Mouse (Mus musculus) adrenal gland, adult (tissue): Measurements from ENCODE around the gene Pfkfb4.
A peak's percentile ranks its signal among the peaks of the same experiment; 100 is the strongest.

Experiments used
- DNase-seq, 2 experiments: peaks; one replicate each; pipeline ENCODE4 v3.0.0; 2022 to 2023; ENCODE audit warnings: low spot score in 1 of 2; ENCODE audit not compliant: inconsistent age in 2 of 2

Gene Pfkfb4

DNA sequence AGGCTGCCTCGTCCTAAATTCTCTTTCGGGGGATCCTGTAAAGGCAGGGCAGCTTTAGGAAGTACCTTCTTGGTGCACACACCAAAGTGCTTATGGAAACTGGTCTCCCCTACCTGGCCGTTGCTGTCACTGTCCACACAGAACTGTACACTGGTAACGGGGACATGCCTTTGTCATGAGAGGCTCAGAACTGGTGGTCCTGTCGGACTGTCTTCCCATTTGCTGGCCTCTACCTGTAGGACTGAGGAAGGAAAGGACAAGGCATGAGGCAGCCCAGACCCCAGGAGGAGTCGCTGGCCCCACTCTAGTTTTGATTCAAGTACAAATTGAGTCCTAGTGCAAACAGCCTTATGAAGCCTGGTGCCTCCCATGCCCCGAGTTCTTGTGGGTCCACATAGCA, 39.4 kb downstream of the Pfkfb4 start:
- DNase-seq, result no peak

DNA sequence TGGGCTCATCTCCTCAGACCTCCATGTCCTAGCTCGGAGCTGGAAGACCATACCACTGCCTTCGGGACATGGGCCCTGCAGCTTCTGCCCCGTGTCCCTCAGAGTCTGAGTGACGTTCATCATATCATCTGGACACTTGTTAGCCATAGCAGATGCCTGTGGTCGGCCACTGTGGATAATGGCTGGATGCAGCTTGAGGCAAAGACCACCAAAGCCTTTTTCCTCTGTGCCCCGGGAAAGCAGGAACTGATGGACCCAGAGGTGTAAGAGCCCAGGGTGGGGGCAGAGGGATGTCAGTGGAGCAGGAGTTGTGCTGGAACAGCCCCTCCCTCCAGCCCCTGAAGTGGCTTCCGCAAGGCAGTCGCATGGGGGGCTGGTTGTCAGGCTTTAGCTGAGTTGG, 40.1 kb downstream of the Pfkfb4 start:
- no peak for DNase-seq

DNA sequence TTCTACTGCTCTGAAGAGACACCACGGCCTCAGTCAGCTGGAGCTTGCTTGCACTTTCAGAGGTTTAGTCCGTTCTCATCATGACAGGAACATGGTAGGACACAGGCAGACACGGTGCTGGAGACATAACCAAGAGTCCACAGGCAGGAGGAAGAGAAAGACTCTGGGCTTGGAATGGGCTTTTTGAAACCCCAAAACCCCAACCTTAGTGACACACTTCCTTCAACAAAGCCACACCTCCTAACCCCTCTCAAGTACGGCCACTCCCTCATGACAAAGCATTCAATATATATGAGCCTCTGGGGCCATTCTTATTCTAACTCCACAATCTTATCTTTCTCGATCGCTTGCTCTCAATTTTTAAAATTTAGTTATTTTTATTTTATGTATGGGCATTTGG, 40.9 kb downstream of the Pfkfb4 start:
- DNase-seq, result no peak

DNA sequence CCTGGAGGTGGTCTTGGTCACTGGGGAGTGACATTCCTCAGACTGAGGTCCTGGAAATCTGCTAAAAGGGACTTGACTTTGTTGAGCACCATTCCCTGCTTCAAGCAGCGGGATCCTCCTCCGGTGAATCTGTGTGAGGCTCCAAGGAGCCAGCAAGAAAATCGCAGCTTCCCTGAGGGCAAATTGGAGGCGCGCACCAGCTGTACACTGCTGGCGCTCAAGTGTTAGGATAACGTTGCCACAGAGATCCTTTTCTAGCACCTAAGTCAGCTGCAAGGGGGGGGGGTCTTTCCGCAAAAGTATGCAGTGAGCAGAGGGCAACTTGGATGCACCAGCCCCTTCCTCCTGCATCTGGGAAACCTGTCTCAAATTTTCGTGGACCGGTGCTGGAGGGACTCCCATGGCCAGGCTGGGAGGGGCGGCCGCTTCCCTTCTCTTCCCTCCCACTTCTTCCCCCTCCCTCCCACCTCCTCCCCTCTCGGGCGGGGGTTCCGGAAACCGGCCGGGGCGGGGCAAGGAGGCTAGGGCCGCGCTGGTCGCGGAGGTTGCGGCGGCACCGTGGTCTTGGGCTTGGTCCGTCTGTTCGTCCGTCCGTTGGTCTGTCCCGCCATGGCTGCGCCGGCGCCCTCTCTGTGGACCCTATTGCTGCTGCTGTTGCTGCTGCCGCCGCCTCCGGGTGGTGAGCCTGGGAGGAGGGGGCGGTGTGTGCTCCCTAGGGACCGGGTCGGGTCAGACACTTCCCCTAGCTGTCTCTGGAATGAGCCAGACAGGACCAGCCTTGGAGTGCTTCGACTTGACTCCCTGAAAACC, 46.7 kb downstream of the Pfkfb4 start, which contains the start of gene Shisa5:
Shisa5 (plus strand) TSS at position 480 of the 810 bp plus-strand sequence.
- DNase-seq, result peak; percentile 86 to 94

DNA sequence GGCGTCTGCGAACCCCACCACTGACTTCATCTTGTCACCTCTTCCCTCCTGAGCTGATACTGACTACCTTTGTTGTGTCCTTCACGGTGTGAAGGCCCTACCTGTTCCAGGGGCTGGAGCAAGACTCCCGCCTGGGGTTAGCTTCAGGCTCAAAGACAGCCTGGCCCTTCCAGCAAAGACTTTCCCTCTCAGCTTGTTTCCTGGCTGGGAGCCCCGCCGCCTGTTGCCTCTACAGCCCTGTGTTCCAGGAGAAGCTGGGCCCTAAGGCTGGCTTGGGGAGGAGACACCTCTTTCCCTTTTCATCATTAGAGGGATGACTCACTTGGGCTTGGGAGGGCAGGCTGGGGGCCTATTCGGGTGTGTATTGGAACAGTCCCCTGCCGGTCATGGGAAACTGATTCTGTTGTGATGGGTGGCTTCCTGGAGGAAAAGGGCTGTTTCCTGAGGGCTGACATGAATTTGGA, 47.4 kb downstream of the Pfkfb4 start:
- DNase-seq, result peak; percentile 75 to 87

DNA sequence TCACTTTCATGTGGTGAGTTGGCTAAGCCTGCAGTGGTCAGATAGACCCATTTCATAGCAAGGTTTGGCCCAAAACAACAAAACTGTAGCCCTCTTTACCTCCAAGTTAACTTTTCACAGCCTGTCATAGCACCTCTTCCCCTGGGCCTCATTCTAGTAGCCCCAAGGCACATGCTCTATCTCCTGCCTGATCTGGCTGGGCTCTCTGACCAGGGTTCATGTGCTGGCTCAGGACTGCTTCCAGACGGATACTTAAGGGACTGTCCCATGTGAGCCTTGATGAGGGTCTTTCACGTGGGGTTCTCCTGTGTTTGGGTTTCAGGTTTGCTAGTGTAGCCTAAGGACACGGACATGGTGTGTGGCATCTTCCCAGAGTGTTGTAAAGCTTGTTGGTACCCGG, 48.1 kb downstream of the Pfkfb4 start:
- DNase-seq, result no peak

DNA sequence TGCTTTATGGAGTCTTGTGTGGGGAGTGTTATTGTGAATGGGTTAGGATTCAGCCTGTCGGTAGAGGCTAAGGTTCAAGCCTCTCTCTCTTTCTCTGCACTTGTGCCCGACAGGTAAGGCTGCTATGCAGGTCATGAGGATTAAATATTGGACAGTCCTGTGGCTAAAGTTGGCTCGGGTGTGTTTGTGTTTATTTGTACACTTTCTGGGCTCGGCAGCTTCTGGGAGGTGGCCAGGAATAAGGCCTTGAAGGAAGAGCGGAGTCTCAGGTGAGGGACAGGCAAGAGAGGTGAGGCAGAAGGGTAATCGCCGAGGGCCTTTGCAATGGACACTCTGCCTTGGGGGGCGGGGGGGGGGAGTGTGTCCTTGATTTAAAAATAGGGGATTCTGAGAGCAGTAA, 48.6 kb downstream of the Pfkfb4 start:
- no peak for DNase-seq

DNA sequence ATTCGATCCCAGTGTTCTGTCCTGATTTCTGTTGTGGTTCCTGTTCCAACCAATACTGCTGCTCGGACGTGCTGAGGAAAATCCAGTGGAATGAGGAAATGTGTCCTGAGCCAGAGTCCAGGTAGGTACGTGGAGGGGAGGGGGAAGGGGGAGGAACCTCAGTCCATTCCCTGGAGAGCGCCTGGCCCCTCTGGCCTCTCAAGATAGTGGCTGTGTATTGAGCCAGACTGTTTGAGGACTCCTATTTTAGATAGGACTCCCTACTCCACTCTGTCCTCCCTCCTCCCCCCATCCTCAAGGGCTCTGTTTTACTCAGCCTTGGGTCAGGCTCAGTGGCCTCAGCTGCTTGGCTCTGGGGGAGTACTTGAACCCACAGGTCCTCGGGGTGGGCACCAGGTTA, 49.3 kb downstream of the Pfkfb4 start:
- DNase-seq, result no peak

DNA sequence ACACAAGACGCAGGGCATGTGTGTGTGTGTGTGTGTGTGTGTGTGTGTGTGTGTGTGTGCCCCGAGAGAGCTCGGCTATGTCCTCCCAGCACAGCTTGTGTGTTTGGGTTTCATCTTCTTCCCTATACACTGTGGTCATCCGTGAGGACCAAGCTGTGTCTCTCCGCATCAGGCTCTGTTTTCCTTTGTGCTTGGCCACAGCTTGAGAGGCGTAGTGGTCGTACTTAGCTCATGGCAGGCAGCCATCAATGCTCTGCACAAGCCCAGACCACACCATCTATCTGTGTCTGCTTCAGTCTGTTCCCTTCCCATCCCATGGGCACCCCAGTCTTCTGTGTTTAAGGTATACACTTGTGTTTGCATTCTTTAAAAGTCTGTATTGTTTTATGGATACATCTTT, 49.8 kb downstream of the Pfkfb4 start:
- no peak for DNase-seq

DNA sequence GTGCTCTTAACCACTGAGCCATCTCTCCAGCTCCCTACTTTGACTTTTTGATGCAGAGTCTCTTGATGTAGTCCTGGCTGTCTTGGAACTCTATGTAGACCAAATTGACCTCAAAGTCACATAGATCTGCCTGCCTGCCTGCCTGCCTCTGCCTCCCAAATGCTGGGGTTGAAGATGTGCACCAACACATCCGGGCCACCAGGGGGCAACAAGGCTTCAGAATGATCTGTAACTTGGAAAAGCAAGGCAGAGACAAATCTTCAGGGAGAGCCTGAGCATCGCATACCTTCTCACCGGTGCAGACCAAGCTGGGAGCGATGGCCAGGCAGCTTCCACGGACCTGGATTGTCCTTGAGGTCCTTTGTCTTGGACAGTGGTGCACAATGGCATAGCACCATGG, 54.7 kb downstream of the Pfkfb4 start:
- peak; percentile 71 to 87 for DNase-seq

DNA sequence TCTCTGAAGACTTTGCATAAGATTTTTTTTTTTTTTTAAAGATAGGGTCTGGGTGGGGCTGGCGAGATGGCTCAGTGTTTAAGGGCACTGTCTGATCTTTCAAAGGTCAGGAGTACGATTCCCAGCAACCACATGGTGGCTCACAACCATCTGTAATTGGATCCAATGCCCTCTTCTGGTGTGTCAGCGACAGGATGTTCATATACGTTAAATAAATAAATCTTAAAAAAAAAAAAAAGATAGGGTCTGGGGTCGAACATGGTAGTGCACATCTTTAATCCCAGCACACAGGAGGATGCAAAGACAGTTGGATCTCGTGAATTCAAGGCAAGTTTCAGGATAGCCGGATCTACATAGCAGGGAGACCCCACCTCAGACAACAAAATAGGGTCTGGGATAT, 57.7 kb downstream of the Pfkfb4 start:
- DNase-seq, result no peak

DNA sequence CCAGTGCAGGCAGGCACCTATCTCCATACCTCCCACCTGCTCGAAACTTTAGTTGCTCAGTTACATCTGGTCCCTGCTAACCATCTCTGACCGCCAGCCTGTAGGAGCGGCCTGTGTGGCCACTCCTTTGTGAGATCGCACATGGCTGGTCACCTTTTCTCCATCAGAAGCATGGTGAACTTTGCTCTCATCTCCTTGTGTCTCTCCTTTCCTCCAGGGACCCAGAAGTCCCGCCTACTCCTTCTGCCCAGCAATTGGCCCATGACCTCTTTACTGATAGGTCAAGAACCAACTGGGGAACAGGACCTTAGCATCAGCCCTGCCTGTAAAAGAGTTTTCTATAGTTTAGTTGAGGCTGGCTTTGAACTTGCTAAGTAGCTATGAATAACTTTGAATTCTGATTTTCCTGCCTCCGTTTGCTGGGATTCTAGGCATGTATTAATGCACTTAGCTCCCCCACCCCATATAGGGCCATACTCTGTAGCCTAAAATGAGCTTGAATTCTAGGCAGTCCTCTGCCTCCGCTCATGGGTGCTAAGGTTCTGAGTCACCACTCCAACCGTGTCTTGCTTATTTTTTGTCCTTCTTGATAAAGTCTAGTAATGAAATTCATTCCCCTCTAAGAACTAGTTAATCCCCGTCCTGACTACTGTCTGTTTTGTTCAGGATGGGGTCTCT, 58.6 kb downstream of the Pfkfb4 start:
- DNase-seq, result peak in 1 of 2 experiments; percentile 24

DNA sequence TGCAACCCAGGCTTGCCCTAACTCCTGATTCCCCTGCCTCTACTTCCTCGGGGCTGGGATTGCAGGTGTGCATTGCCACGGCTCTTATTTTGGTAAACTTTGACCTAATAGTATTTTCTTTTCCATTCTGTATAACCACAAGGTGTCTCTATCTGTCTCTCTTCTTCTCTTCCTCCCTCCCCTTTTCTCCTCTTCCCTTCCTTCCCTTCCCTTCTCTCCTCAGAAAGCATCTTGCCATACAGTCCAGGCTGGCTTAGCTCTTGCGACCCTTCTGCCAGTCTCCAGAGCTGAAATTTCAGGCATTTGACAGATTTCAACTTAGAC, 59.1 kb downstream of the Pfkfb4 start:
- DNase-seq, result no peak

DNA sequence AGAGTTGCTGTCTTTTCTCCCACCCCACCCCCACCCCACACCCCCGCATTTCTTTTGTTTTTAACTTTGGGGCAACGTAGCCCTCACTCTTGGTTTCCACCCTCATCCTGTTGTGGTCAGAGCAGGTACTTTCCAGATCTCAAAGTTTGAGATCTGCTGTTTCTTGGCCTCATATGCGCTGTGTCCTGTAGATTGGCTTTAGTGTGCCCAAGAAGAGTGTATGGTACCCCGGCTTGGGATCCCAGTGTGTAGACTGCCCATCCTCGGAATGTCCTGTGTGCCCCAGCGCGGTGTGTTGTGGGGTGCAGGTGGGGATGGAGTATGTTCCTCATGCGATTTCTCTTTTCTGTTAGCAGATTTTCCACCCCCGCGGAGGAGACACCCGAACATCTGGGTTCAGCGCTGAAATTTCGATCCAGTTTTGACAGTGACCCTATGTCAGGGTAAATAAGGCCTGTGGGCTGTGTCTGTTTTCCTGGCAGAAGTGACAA, 59.5 kb downstream of the Pfkfb4 start:
- DNase-seq, result peak in 1 of 2 experiments; percentile 28

DNA sequence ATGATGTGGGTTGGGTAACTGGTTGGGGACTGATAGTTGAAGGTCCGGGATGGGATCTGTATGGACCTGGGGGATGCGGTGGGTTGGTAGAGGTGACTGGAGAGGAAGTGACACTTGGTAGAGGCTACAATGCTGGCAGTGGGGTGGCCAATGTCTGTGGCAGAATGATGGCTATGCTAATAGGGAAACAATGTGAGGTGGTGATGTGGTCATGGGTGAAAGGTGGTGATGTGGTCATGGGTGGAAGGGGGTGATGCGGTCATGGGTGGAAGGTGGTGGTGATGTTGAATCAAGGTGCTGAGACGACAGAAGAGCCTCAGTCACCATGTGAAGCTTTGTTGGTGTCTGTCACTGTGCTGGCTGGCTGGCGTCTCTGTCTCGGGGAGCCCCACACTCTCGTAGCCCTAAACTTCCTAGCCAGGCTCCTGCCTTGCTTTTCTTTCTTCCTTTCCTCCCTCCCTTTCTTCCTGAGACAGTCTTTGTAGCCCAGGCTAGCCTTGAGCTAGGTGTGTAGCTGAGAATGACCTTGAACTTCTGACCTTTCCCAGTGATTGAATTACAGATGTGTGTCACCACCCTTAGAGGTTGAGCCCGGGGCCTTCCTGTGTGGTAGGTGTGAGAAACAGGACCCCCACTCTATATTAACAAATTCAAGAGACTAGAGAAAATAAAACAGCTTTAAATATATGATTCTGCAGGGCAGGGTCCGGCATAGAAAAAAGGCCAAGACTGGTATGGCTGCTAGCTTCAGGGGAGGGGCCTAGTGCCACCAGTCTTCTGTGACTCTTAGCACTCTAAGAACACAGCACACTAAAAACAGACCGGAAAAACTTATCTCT, 60.3 kb downstream of the Pfkfb4 start:
- peak in 1 of 2 experiments; percentile 22 for DNase-seq

DNA sequence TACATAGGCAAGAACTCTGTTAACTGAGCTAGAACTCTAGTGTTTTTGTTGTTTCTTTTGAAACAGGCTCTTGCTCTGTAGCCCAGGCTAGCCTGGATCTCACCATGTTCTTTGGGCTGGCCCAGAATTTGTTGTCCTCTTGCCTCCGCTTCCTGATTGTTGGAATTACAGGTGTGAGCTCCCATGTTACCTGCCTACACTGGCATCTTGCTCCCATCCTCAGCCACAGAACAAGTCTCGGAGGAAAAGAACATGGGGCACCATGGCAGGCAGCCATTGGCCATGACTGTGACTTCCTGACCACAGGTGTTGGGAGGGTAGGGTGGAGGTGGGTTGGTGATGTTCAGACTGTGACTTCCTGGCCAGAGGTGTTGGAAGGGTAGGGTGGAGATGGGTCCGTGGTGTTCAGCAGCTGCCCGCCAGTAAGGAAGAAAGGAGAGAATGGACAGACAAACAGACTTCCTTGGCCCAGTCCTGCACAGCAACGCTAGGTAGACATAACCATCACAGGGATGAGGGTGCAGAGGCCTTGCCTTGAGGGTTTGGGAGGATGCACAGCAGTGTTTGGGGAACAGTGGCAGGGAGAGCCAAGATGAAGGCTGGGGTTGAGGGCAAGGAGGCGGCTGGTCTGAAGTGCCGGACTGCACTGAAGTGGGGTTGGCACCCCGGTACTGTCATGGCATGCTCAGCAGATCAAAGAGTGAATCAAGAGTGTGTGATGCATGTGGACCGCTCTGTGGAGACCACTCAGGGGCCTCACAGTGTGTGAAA, 61.1 kb downstream of the Pfkfb4 start:
- DNase-seq, result peak in 1 of 2 experiments; percentile 22

DNA sequence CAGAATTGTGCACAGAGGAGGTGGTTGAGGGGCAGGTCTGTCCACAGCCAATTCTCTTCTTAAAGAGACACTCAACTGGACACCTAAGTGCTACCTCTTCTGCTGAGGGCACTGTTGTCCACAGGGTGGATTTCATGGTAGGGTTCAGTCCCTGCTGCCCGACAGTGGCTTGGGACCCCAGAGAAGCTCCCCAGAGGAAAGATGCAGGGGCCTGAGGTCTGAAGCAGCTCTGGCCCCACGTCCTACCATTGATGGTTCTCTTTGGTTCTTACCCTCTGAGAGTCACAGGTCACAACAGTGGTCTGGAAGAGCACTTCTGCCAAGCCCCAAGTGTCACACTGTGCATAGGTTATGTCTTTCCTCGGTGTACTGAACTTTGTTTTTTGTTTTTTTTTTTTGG, 61.8 kb downstream of the Pfkfb4 start:
- no peak for DNase-seq

DNA sequence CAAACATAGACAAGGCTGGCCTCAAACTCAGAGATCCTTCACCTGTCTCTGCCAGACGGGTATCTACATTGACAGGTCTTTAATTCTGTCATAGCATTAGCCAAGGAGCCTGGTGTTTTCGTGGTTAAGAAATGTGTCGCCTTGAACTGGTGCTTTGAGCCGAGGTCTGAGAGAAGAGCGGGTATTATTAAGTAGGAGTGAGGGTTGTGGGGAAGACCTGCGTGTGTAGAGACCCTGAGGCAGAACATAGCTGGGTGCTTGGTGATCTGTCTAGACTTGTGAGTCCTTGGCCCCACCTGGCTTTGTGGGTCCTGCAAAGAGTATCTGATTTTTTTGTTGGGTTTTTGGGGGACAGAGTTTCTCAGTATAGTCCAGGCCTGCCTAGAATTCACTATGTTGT, 62.3 kb downstream of the Pfkfb4 start:
- peak in 1 of 2 experiments; percentile 26 for DNase-seq

DNA sequence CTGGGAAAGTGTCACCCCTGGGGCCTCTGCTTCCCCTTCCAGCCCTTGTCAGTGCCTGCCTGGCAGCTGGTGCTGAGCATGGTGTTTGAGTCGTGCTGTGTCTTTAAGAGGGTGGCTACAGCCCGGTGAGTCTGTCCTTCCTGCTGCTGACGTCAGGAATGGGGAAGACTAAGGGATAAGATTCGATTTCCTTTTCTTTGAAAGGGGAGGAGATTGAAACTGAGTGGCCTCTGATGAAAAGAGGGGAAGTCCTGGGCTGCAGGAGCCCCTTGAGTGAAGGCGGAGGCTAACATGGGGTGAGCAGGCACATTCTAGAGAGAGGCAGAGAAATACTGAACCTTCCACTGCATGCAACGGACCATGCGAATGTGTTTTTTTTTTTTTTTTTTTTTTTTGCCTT, 63.1 kb downstream of the Pfkfb4 start:
- peak; percentile 83 to 94 for DNase-seq

DNA sequence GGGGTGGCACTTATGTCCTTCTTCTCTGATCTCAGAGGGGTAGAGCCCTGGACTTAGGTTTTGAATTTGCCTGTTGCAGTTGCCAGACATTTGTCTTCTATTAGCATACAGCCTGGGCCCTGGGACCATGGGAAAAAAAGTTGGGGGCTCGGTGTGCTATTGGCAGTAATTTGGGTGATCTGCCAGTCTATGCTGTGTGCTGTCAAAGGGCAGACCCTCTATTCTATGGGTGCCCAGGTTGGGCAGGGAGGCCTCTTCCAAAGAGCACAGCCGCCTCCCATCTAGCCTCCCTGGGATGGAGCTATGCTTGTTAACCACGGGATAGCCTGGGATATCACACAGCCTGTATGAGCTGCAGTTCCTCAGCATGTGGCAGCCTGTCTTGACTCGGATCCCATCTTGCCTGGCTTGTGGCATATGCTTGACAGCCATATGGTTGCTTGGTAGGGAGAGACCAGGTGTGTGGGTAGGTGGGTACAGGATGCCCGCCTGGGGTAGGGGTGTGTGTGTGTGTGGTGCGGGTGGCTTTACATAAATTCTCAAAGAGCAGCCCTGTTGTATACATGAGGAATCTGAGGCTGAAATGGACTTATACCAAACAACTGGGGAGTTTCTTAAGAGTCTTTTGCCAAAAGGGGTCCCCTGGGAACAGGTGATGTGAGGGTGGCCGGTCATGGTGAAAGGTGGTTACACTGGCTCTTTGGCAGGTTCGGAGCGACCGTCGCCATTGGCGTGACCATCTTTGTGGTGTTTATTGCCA, 63.9 kb downstream of the Pfkfb4 start:
- no peak for DNase-seq
